In the genomic region with DNA sequence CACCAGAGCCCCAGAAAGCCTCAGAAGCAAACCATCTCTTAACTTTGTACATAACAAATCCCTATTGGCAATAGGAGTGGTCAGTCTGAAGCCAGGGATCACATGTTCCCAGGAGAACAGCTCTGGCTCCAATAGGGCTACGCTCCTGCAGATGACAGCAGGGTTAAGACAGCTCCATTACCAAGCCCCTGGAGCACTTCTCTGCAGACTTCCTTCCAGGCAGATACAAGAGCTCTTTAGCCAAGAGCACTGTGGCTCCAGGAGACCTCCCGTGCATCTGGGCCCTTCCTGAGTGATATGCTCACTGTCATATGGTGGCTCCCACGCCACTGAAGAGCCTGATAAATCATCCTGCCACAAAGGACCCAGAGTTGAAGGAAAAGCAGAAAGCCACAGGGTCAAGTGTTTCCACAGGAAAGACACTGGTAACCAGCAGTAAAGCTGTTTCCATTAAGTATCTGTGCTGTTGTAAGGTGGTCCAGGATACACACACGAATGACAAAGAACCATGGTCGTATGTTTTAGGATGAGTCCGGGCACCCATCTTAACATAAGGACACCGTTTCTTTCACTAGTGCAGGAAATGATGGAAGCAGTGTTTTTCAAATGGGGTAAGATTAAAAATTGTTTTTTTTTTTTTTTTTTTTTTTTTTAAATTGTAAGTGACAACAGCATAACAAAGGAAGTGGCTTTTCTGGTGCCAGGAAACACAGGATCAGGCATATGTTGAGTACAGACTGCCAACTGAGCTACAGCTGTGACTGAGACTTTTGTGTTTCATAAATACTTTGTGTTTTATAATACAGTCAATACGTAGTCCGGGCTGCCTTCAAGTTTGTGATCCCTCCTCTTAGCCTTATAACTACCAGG, we compare ENCODE assay signal across 11 mouse cellular contexts.
DNase-seq lines count a peak whose midpoint lies in the region; ATAC-seq and TF ChIP-seq lines count a peak whose summit lies in the region.
"Had no signal": no experiment of that assay in that cellular context is flagged by ENCODE, and none has a peak within 500 bp of the region (broad histone marks: within the 10 kb centered on the region; RNA-seq: fewer than 3 reads in every experiment).

No protein-coding gene starts in this region.

- no peak overlapping the region for H3K9ac ChIP-seq in forebrain, postnatal 0 days
- H3K9ac ChIP-seq in forebrain, embryonic 13.5 days = no peak overlapping the region
- H3K9ac ChIP-seq in liver, embryonic 12.5 days = no peak overlapping the region
- H3K9ac ChIP-seq in midbrain, embryonic 13.5 days (replicated peaks) = no peak overlapping the region
- H3K9ac ChIP-seq: embryonic facial prominence, embryonic 15.5 days had no signal

- H3K27me3 ChIP-seq in forebrain, postnatal 0 days (ENCODE audit: insufficient read depth, low read length) = no peaks in the 10 kb centered on the region
- H3K27me3 ChIP-seq in forebrain, embryonic 13.5 days = no peaks in the 10 kb centered on the region
- no peaks in the 10 kb centered on the region for H3K27me3 ChIP-seq in liver, embryonic 12.5 days (replicated peaks)
- H3K27me3 ChIP-seq in midbrain, embryonic 13.5 days = no peaks in the 10 kb centered on the region
- H3K27me3 ChIP-seq: embryonic facial prominence, embryonic 15.5 days had no signal

- no peak overlapping the region for H3K4me2 ChIP-seq in forebrain, postnatal 0 days (ENCODE audit: low read depth)
- H3K4me2 ChIP-seq in forebrain, embryonic 13.5 days = no peak overlapping the region
- no peak overlapping the region for H3K4me2 ChIP-seq in liver, embryonic 12.5 days
- H3K4me2 ChIP-seq in midbrain, embryonic 13.5 days (replicated peaks) = no peak overlapping the region
- H3K4me2 ChIP-seq: embryonic facial prominence, embryonic 15.5 days had no signal

- no peak overlapping the region for H3K27ac ChIP-seq in forebrain, postnatal 0 days (ENCODE audit: low read depth, low read length)
- no peak overlapping the region for H3K27ac ChIP-seq in forebrain, embryonic 13.5 days
- no peak overlapping the region for H3K27ac ChIP-seq in liver, embryonic 12.5 days
- no peak overlapping the region for H3K27ac ChIP-seq in midbrain, embryonic 13.5 days
- H3K27ac ChIP-seq: embryonic facial prominence, embryonic 15.5 days had no signal

- H3K36me3 ChIP-seq in forebrain, postnatal 0 days (ENCODE audit: insufficient read depth) = no peaks in the 10 kb centered on the region
- no peaks in the 10 kb centered on the region for H3K36me3 ChIP-seq in forebrain, embryonic 13.5 days (ENCODE audit: poor library complexity, severe bottlenecking)
- H3K36me3 ChIP-seq in liver, embryonic 12.5 days = peaks cover 10% of the 10 kb centered on the region
- no peaks in the 10 kb centered on the region for H3K36me3 ChIP-seq in midbrain, embryonic 13.5 days
- H3K36me3 ChIP-seq: embryonic facial prominence, embryonic 15.5 days had no signal

- DNase-seq in forebrain, postnatal 0 days = peak; percentile 68
- DNase-seq in kidney, postnatal 14 days = peak; percentile 45
- DNase-seq in kidney, adult 8-10 months = no peak
- no peak for DNase-seq in embryo, embryonic 10.5 days (ENCODE audit: low spot score)
- DNase-seq: cerebellum, adult 11-12 months; lung, adult 2 months had no signal

- TF ChIP-seq CTCF in forebrain, postnatal 0 days (IDR thresholded peaks at IDR 0.05; ENCODE audit: low read depth) = no peak

- WGBS in forebrain, postnatal 0 days = 61% methylated on average over 9 of the region's 9 CpGs
- 81% methylated on average over 9 of the region's 9 CpGs for WGBS in forebrain, embryonic 13.5 days
- 58% methylated on average over 9 of the region's 9 CpGs for WGBS in liver, embryonic 12.5 days (ENCODE audit: insufficient replicate concordance)
- WGBS in midbrain, embryonic 13.5 days = 85% methylated on average over 9 of the region's 9 CpGs

- no peak overlapping the region for H3K4me3 ChIP-seq in forebrain, postnatal 0 days (ENCODE audit: low read depth, low read length)
- H3K4me3 ChIP-seq in forebrain, embryonic 13.5 days = no peak overlapping the region
- H3K4me3 ChIP-seq in liver, embryonic 12.5 days = no peak overlapping the region
- H3K4me3 ChIP-seq in midbrain, embryonic 13.5 days (replicated peaks) = no peak overlapping the region
- H3K4me3 ChIP-seq: embryonic facial prominence, embryonic 15.5 days had no signal

- H3K4me1 ChIP-seq in forebrain, postnatal 0 days (ENCODE audit: insufficient read depth) = 0 out of 2 replicates have a peak, but pooled peaks cover 4% of the 10 kb centered on the region
- 0 out of 2 replicates have a peak, but pooled peaks cover 5% of the 10 kb centered on the region for H3K4me1 ChIP-seq in forebrain, embryonic 13.5 days
- peaks cover 24% of the 10 kb centered on the region for H3K4me1 ChIP-seq in liver, embryonic 12.5 days
- H3K4me1 ChIP-seq in midbrain, embryonic 13.5 days (replicated peaks) = peaks cover 15% of the 10 kb centered on the region; the same call in 1 of the 2 replicates
- H3K4me1 ChIP-seq: embryonic facial prominence, embryonic 15.5 days had no signal

- ATAC-seq in forebrain, postnatal 0 days = no peak
- no peak for ATAC-seq in forebrain, embryonic 13.5 days
- ATAC-seq in CD4-positive, CD25-positive, alpha-beta regulatory T cell, adult 4 months = peak; percentile 42
- peak; percentile 59 for ATAC-seq in liver, embryonic 12.5 days
- ATAC-seq in midbrain, embryonic 13.5 days = no peak

- no peaks in the 10 kb centered on the region for H3K9me3 ChIP-seq in forebrain, postnatal 0 days (ENCODE audit: low read length)
- no peaks in the 10 kb centered on the region for H3K9me3 ChIP-seq in forebrain, embryonic 13.5 days (replicated peaks)
- H3K9me3 ChIP-seq in liver, embryonic 12.5 days (replicated peaks) = no peaks in the 10 kb centered on the region
- no peaks in the 10 kb centered on the region for H3K9me3 ChIP-seq in midbrain, embryonic 13.5 days
- H3K9me3 ChIP-seq: embryonic facial prominence, embryonic 15.5 days had no signal

Comparison
In these comparisons a context has a peak if more than half of its experiments do, and no peak if none do; other contexts are left out.
1. DNase-seq: peak in forebrain, postnatal 0 days (single experiment) and kidney, postnatal 14 days (single experiment); none in kidney, adult 8-10 months (0 of 2) and embryo, embryonic 10.5 days (single experiment).
2. ATAC-seq: peak in CD4-positive, CD25-positive, alpha-beta regulatory T cell, adult 4 months (single experiment) and liver, embryonic 12.5 days (single experiment); none in forebrain, postnatal 0 days (single experiment), forebrain, embryonic 13.5 days (single experiment) and midbrain, embryonic 13.5 days (single experiment).